Mouse (Mus musculus) kidney, adult 2 months (tissue): ENCODE data around the gene Ubxn2a.

Experiments
- CTCF ChIP-seq: fragments of 200-500 bp; conservative IDR thresholded peaks from 2 replicates; pipeline ENCODE4 v1.5.1; 2011; ENCODE audit warnings: low read depth, mild to moderate bottlenecking, control low read depth, low read length, moderate library complexity, mixed read lengths; ENCODE audit not compliant: insufficient read depth, insufficient read length
- POLR2A ChIP-seq: fragments of 200-500 bp; IDR thresholded peaks from one replicate; pipeline ENCODE4 v1.6.1; 2011; ENCODE audit warnings: low read depth, low read length, control low read depth

DNA sequence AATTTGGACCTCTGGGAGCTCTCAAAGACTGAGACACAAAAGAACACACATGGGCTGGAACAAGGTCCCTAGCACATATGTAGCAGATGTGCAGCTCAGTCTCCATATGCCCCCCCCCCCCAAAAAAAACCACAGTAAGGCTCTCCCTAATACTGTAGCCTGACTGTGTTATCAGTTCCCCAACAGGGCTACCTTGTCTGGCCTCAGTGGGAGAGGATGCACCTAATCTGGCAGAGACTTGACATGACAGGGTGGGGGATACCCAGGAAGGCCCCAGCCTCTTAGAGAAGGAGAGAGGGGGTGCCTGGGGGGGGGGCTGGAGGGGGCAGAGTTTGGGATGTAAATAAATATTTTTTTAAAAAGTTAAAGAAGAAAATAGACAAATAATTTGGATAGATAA lies 18.8 kb downstream of the Ubxn2a start:
- no peak for TF ChIP-seq CTCF
- TF ChIP-seq POLR2A = no peak
